Mouse (Mus musculus) spleen, adult 10 weeks (tissue): ENCODE results near the gene Peli1. TPM values are rescaled to one million over a fixed set of nuclear protein-coding genes. Genes with fewer than 3 reads are reported as not detected.

ENCODE experiments used
- polyA plus RNA-seq: library from polyadenylated mRNA; stranded (reverse); fragments of 350-450 nt; fragmentation: Illumina TruSeq; extraction: RNeasy Lipid Tissue Mini Kit (QIAGEN cat#74804); gene quantifications from one replicate; pipeline ENCODE4 v1.2.3, GENCODE M21; 2015; ENCODE audit warnings: low replicate concordance; ENCODE audit not compliant: insufficient read depth

The Peli1 gene
- 96.4 TPM for polyA plus RNA-seq

GRCm38 (mm10) chr11:21091067-21091427 is at the start of gene Peli1:
TSS of gene Peli1 (plus strand) at chr11:21091291.

Other genes starting within 250 kb of the Peli1 start
- 91.3 TPM for gene Vps54, start 148.0 kb downstream of the Peli1 start, polyA plus RNA-seq